Mouse (Mus musculus) bone marrow, adult 2 months (tissue): Measurements from ENCODE around the gene Pabpc4. TPM values are rescaled to one million over a fixed set of nuclear protein-coding genes. Genes with fewer than 3 reads are reported as not detected.

ENCODE experiments used
- H3K27ac ChIP-seq: fragments of 200-500 bp; 2 replicates; pipeline ENCODE4 v1.5.1; 2012; ENCODE audit warnings: low read depth, mild to moderate bottlenecking, control low read depth, inconsistent platforms, low read length; ENCODE audit not compliant: control insufficient read depth, poor library complexity, insufficient read depth
- H3K4me1 ChIP-seq: fragments of 200-500 bp; 2 replicates; pipeline ENCODE4 v1.6.1; 2011; ENCODE audit warnings: low read length; ENCODE audit not compliant: control insufficient read depth, insufficient read depth
- H3K4me3 ChIP-seq: fragments of 200-500 bp; replicated peaks from 2 replicates; pipeline ENCODE3; 2011; ENCODE audit warnings: mild to moderate bottlenecking, low read depth, low read length, control low read depth; ENCODE audit not compliant: control insufficient read depth
- CTCF ChIP-seq: fragments of 200-500 bp; IDR thresholded peaks from 2 replicates; pipeline ENCODE4 v1.5.1; 2011; ENCODE audit warnings: low read length, control low read depth; ENCODE audit not compliant: control insufficient read depth, insufficient read depth
- POLR2A ChIP-seq: fragments of 200-500 bp; IDR thresholded peaks from 2 replicates; pipeline ENCODE4 v1.6.1; 2011; ENCODE audit warnings: low read depth, mild to moderate bottlenecking, control low read depth, low read length, borderline replicate concordance; ENCODE audit not compliant: control insufficient read depth
- WGBS: fragments of 180-500 bp; shearing (Covaris S2); methylation state at CpG from one replicate; pipeline ENCODE4 v1.1.7; 2018; 5-methylcytosine and 5-hydroxymethylcytosine counted together
- polyA plus RNA-seq: library from polyadenylated mRNA; stranded (reverse); fragments of >200 nt; gene quantifications from 2 replicates; pipeline ENCODE4 v1.2.4, GENCODE M21; 2011; ENCODE audit warnings: low replicate concordance; ENCODE audit not compliant: missing spikeins, insufficient read depth, insufficient read length

Pabpc4 gene
- polyA plus RNA-seq, 1 experiment, result 150 TPM

- WGBS, result 77% methylated on average over 7 of the region's 7 CpGs
- no peak for TF ChIP-seq POLR2A
- TF ChIP-seq CTCF, result no peak
- Histone ChIP-seq H3K4me1 (no peaks in the 10 kb centered on the region), H3K27ac (no peak overlapping the region), H3K4me3 (no peak overlapping the region)
These were observed 15.9 kb upstream of the Pabpc4 start for GRCm38 (mm10) chr4:123246221-123246620.

- no peak for TF ChIP-seq CTCF
- TF ChIP-seq POLR2A, result no peak
- Histone ChIP-seq H3K27ac (no peak overlapping the region), H3K4me3 (no peak overlapping the region), H3K4me1 (no peaks in the 10 kb centered on the region; the same call in 1 of the 2 replicates)
- 90% methylated on average over 5 of the region's 5 CpGs for WGBS
These were observed 15.5 kb upstream of the Pabpc4 start for GRCm38 (mm10) chr4:123246651-123247050.

GRCm38 (mm10) chr4:123247147-123247880, 14.8 kb upstream of the Pabpc4 start:
- Histone ChIP-seq H3K4me3 (no peak overlapping the region), H3K27ac (no peak overlapping the region), H3K4me1 (no peaks in the 10 kb centered on the region; the same call in 1 of the 2 replicates)
- WGBS, result 75% methylated on average over 7 of the region's 7 CpGs
- TF ChIP-seq POLR2A (no peak), CTCF (no peak)

GRCm38 (mm10) chr4:123248971-123249567, 13.1 kb upstream of the Pabpc4 start:
- Histone ChIP-seq H3K4me3 (no peak overlapping the region), H3K4me1 (no peaks in the 10 kb centered on the region; the same call in 1 of the 2 replicates), H3K27ac (no peak overlapping the region)
- TF ChIP-seq CTCF (no peak), POLR2A (no peak)
- WGBS, result 81% methylated on average over 7 of the region's 7 CpGs

- H3K4me3 ChIP-seq, result no peak overlapping the region
- no peaks in the 10 kb centered on the region; the same call in 1 of the 2 replicates for H3K4me1 ChIP-seq
- no peak overlapping the region for H3K27ac ChIP-seq
- TF ChIP-seq CTCF (no peak), POLR2A (no peak)
- 81% methylated on average over 5 of the region's 5 CpGs for WGBS
These were observed 9.9 kb upstream of the Pabpc4 start for GRCm38 (mm10) chr4:123252214-123252613.

GRCm38 (mm10) chr4:123254617-123255016, 7.5 kb upstream of the Pabpc4 start:
- Histone ChIP-seq H3K4me1 (no peaks in the 10 kb centered on the region; the same call in 1 of the 2 replicates), H3K4me3 (no peak overlapping the region), H3K27ac (no peak overlapping the region)
- no peak for TF ChIP-seq CTCF
- TF ChIP-seq POLR2A, result no peak
- 14% methylated on average over 5 of the region's 5 CpGs for WGBS

- Histone ChIP-seq H3K4me3 (no peak overlapping the region), H3K4me1 (no peaks in the 10 kb centered on the region), H3K27ac (no peak overlapping the region)
- 14% methylated on average over 8 of the region's 8 CpGs for WGBS
- TF ChIP-seq POLR2A, result no peak
- TF ChIP-seq CTCF, result no peak
These were observed 1.9 kb upstream of the Pabpc4 start for GRCm38 (mm10) chr4:123260071-123260746.

- no peak overlapping the region for H3K27ac ChIP-seq
- 74% methylated on average over 3 of the region's 3 CpGs for WGBS
- no peak overlapping the region for H3K4me3 ChIP-seq
- TF ChIP-seq POLR2A (no peak), CTCF (0 out of 2 replicates have a peak, but pooled peaks have one; percentile 16)
- no peaks in the 10 kb centered on the region for H3K4me1 ChIP-seq
These were observed 8.9 kb downstream of the Pabpc4 start for GRCm38 (mm10) chr4:123271063-123271462.
